Mouse (Mus musculus) Muller cell, postnatal 12 days (primary cell): ENCODE results near the gene Tuba1b.
"Not testable (repeated sequence)": the region's sequence is repeated elsewhere in the genome, so short reads cannot be mapped to it uniquely, and the experiment has no call there.

Experiments
- DNase-seq: peaks from one replicate; pipeline ENCODE4 v3.0.0-alpha.2; 2015; ENCODE audit errors: inconsistent ontology term

Tuba1b gene

GRCm38 (mm10) chr15:98934217-98934839 lies at the start of gene Tuba1b:
Gene Tuba1b, minus strand, starts transcription at chr15:98934565.
- DNase-seq = peak; percentile 97

DNA sequence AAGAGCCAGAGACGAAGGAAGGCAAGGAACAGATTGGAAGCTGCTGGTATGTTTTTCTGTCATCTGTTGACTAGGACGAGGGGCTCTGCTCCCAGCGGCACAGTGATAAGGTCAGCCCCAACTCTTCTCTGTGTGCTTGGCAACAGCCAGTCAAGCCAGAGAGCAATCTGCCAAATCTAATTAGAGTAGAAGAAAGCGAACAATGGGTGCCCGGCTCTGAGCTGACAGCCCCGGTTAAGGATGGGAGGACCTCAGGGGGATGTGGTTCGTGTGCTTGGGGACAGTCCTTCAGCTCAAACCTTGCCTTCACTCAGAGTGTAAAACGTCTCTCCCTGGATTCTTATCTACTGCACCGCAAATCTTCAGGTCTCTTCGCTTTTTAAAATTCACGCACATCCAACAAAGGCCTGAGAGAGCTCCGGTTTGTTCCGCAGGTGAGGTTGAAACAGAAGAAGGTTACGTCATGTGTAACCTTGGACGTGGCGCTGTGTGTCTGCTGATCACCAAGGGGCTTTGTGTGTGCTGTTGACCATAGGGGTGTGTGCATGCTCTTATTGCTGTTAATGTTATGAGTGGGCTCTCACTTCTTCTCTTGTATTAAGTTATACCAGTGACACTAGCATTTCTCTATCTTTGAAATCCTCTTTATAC lies 49.2 kb upstream of the Tuba1b start:
- peak; percentile 87 for DNase-seq

GRCm38 (mm10) chr15:98982100-98982499 lies 47.7 kb upstream of the Tuba1b start:
- DNase-seq = peak; percentile 29

DNA sequence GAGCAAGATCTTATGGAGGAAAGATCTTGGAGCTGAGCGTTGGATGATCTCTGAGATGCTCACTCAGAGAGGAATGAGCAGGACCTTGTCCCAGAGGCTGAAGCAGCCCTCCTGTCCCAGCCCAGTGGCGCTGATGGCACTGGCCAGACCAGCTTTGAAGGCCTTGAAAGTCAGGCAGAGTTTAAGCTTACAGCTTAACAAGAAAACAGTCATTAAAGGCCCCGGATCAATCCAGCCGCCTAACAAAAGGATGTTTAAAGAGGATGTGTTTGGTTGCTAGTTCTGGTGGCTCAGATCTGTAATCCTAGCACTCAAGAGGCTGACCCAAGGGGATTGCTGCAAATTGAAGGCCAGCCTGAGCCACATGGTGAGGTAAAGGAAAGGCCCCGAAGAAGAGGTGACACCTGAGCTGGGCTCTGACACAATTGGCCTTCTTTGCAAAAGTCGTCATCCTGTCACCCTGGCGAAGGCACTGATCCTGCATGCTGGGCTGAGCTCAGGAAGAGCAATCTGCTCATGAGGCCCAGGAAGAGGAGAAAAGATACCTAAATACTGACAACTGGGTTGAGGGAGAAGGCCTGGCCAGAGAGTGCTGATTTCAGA lies 45.7 kb upstream of the Tuba1b start:
- no peak for DNase-seq

GRCm38 (mm10) chr15:98978409-98979172 lies 44.2 kb upstream of the Tuba1b start:
- DNase-seq = no peak

GRCm38 (mm10) chr15:98977759-98978408 lies 43.5 kb upstream of the Tuba1b start:
- DNase-seq = peak; percentile 85

- peak; percentile 72 for DNase-seq
Observed at GRCm38 (mm10) chr15:98976763-98977758, 42.7 kb upstream of the Tuba1b start.

GRCm38 (mm10) chr15:98973015-98973614 lies 38.8 kb upstream of the Tuba1b start:
- no peak for DNase-seq

DNA sequence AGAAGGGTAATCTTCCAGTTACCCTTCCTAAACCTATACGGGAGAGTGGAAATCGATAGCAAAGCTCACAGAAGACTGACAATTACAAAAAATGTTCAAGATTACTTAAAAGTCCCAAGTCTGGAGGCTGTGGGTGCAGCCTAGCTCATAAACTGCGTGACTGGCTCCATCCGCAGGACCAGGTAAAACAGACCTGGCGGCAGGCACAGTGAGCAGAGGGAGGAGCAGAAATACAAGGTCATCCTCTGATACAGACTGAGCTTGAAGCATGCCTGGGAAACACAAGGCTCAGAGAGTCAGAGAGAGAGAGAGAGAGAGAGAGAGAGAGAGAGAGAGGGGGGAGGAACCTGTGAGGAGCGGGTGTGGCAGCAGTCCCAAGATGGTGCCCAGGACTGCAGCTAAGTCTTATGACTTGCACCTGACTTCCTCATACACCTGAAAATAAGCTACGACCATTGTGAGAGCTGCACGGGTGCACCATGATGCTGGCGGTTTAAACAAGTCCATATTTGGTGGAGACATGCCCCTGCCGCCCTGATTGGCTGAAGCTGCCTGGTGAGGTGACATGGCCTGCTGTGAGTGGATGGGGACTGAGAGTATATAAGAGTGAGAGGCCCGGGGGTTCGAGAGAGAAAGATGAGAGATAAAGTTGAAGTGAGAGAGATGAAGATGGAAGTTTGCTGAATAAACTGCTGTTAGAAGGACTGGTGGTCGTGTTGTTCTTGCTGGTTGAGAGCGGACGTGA lies 37.4 kb upstream of the Tuba1b start:
- not testable (repeated sequence) for DNase-seq

GRCm38 (mm10) chr15:98971111-98971510 lies 36.7 kb upstream of the Tuba1b start:
- no peak for DNase-seq

DNA sequence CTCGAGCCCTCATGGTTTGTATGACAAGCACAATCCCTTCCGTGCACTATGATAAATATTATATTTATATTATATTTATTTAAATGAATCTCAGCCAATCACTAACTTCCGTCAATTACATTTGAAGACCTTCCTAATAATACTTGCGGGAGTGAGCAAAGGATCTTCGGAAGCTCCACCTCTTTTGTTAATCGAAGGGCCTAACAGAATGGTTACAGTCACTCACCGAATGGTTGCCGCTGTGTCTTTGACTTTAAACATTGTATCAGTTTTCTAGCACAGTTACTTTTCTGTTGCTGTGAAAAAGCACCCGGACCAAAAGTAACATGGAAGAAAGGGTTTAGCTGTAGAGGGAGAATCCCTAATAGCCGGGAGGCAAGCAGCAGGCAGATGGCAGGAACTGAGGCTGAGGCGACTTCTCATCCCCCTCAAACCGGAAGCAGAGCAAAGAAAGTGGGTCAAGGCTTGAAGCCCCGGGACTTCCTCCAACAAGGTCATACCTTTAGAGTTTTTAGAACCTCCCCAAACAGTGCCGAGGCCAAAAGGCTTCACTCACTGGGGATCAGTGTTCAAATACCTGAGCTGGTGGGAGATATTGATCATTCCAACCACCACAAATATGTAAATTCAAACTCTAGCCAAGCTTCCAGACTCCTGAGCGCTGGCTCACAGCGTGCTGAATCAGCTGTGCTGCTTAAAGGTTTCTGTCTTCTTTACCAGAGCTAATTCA lies 35.2 kb upstream of the Tuba1b start:
- DNase-seq = peak; percentile 80

GRCm38 (mm10) chr15:98968701-98969371 lies 34.5 kb upstream of the Tuba1b start:
- peak; percentile 97 for DNase-seq

- no peak for DNase-seq
Observed at GRCm38 (mm10) chr15:98959531-98959930, 25.2 kb upstream of the Tuba1b start.

DNA sequence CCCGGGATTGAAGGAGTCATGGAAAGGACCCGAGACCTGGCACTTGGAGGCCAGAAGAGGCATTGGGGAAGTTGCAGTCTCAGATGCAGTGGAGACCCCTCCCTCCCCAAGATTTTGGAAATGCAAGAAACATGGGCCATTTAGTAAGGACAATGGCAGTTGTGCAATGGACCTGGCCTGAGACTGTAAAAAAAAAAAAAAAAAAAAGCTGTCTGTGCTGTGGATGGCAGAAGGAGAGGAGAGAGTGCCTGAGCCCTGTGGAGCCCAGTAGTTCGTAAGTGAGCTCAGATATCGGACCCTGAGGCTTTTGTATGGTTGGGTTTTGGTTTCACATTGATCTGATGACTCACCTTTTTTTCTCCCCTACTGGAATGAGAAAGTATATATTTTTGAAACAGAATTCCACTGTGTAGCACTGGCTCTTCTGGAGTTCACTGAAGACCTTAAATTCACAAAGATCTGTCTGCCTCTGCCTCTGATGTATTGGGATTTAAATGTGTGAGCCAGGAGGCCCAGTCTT lies 24.6 kb upstream of the Tuba1b start:
- no peak for DNase-seq

- no peak for DNase-seq
Observed at GRCm38 (mm10) chr15:98957475-98957874, 23.1 kb upstream of the Tuba1b start.

DNA sequence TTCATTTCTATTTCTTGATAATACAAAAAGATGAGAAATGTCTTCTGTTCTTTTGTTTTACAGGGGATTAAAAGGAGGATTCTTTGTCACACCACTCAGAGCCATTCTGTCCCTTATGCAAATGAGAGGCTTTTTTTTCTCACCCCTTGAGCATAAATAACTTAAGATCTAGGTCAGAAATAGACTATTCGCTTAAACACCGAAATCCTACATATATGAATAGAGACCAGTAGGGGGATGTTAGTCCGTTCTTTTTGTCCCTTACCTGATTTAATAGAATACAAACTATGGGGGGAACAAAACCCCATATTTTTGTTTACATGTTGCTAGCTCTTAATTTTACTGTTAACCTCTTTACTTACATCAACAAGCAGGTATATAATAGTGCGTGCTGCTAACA lies 21.6 kb upstream of the Tuba1b start:
- DNase-seq = no peak

DNA sequence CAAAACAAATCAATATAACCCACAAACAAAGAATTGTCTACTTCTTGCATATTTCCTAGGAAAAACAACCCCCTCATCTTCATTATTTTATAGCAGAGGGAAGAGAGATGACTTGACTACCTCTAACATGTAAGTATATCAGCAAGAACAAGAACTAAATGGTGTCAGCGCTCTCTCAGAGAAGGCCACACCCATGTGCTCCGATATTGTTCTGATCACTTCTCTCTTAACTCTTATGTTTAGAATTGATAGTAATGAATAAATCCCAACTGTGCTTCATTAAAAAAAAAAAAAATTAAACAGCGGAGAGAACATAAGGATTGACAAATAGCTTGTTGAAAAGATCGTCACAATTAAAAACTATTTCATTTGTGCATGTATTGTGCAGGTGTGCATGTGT lies 21.0 kb upstream of the Tuba1b start:
- no peak for DNase-seq
